8 mouse cellular contexts compared by ENCODE assay signal in the genomic region with DNA sequence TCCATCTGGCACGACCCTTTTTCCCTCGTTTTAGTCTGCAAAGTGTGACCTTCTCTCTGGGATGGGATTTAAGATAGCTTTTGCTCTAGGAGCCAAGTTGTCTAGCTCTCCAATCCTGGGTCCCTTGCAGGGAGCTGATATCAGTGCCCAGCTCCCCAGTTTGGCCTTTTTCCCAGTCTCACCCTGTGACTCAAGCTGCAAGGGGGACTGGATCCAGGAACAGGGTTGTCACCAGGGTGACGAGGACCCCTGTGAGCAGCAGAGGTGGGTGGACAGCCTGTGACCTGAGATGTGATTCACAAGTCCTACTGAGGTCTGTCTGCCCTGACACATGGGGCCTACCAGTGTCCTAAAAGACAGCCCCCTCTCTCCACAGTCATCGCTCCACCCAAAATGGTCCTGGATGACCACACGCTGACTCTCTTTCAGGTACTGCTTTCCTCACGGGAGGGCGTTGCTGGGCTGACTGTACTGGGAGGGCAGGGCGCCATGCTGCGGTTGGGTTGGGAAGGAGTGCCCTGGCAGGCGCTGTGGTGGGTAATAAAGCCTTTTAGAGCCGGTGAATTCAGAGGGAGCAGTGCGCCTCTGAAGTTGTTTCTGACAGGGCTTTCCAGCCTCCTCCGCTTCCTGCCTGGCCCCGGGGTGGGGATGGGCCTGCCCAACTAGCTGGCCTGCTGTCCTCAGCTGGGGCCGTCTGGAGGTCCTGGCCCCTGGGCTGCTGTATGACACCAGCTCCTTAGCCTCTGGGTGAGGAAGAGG. TPM values are rescaled to one million over a fixed set of nuclear protein-coding genes. Genes with fewer than 3 reads are reported as not detected.
A peak's percentile ranks its signal among the peaks of the same experiment; 100 is the strongest.
DNase-seq lines count a peak whose midpoint lies in the region; ATAC-seq and TF ChIP-seq lines count a peak whose summit lies in the region.

No protein-coding gene starts in this region.

- ATAC-seq in heart, embryonic 16.5 days (replicated peaks; ENCODE audit: extremely low read depth, insufficient read depth, low FRiP score): peak; percentile 59
- ATAC-seq in embryonic facial prominence, embryonic 13.5 days (ENCODE audit: insufficient number of reproducible peaks, insufficient read depth, low FRiP score, low TSS enrichment, low read depth): no peak
- ATAC-seq in megakaryocyte progenitor cell, adult 5-6 weeks (replicated peaks; ENCODE audit: poor library complexity): no peak

- 0 out of 2 replicates have a peak overlapping the region, but pooled peaks have one; percentile 51 for H3K9ac ChIP-seq in heart, embryonic 16.5 days (ENCODE audit: low read length)
- no peak overlapping the region for H3K9ac ChIP-seq in heart, adult 2 months (ENCODE audit: low read depth, low read length)
- no peak overlapping the region for H3K9ac ChIP-seq in ES-E14 (ENCODE audit: insufficient read depth, low read depth, low read length, poor library complexity, severe bottlenecking)
- peak overlapping the region; percentile 64 for H3K9ac ChIP-seq in embryonic facial prominence, embryonic 13.5 days

- peak overlapping the region; percentile 0; the same call in 1 of the 2 replicates for H3K4me2 ChIP-seq in heart, embryonic 16.5 days (ENCODE audit: low read depth, low read length)
- H3K4me2 ChIP-seq in embryonic facial prominence, embryonic 13.5 days: no peak overlapping the region

- no peak for TF ChIP-seq EP300 in heart, adult 2 months (IDR thresholded peaks at IDR 0.05; ENCODE audit: insufficient read depth, low read depth, low read length)

- no peak for TF ChIP-seq POLR2A in heart, adult 2 months (IDR thresholded peaks at IDR 0.05; ENCODE audit: insufficient read depth, low read depth, low read length)

- no peak overlapping the region for H3K4me3 ChIP-seq in heart, embryonic 16.5 days (ENCODE audit: low read length)
- no peak overlapping the region for H3K4me3 ChIP-seq in heart, adult 2 months
- no peak overlapping the region for H3K4me3 ChIP-seq in ES-E14 (ENCODE audit: insufficient read depth in 1 of 2, low read depth in 1 of 2, low read length in 2 of 2, poor library complexity in 1 of 2, severe bottlenecking in 1 of 2)
- H3K4me3 ChIP-seq in embryonic facial prominence, embryonic 13.5 days: no peak overlapping the region
- peak overlapping the region; percentile 7; the same call in 1 of the 2 replicates for H3K4me3 ChIP-seq in midbrain, embryonic 10.5 days

- H3K79me2 ChIP-seq in heart, adult 2 months (replicated peaks; ENCODE audit: control insufficient read depth, insufficient read depth, low read length): no peaks in the 10 kb centered on the region

- no peak for TF ChIP-seq CTCF in heart, adult 2 months (IDR thresholded peaks at IDR 0.05)

- in situ Hi-C loops in ES-E14 (cut with MboI; ENCODE audit: low sequenced_read_pairs in 2 of 2, unreplicated experiment in 2 of 2): no loop called here

- H3K27ac ChIP-seq in heart, embryonic 16.5 days (ENCODE audit: low read length): peak overlapping the region; percentile 50
- no peak overlapping the region for H3K27ac ChIP-seq in heart, adult 2 months
- peak overlapping the region; percentile 52 for H3K27ac ChIP-seq in ES-E14 (ENCODE audit: insufficient read depth, low read depth, low read length, poor library complexity, severe bottlenecking)
- H3K27ac ChIP-seq in embryonic facial prominence, embryonic 13.5 days: peak overlapping the region; percentile 86
- H3K27ac ChIP-seq in midbrain, embryonic 10.5 days (replicated peaks): peak overlapping the region; percentile 82; the same call in 1 of the 2 replicates

- H3K36me3 ChIP-seq in heart, embryonic 16.5 days (ENCODE audit: control insufficient read depth, insufficient read depth): 0 out of 2 replicates have a peak, but pooled peaks cover 5% of the 10 kb centered on the region
- H3K36me3 ChIP-seq in heart, adult 2 months (ENCODE audit: control insufficient read depth, insufficient read depth, low read length): no peaks in the 10 kb centered on the region
- peaks cover 45% of the 10 kb centered on the region for H3K36me3 ChIP-seq in ES-E14 (ENCODE audit: control insufficient read depth, insufficient read depth, low read length, poor library complexity, severe bottlenecking)
- H3K36me3 ChIP-seq in embryonic facial prominence, embryonic 13.5 days: peaks cover 43% of the 10 kb centered on the region
- peaks cover 59% of the 10 kb centered on the region for H3K36me3 ChIP-seq in midbrain, embryonic 10.5 days

- no peak for DNase-seq in heart, adult 2 months
- DNase-seq in ES-E14 (ENCODE audit: low read depth, low spot score): no peak
- DNase-seq in midbrain, embryonic 10.5 days (ENCODE audit: low spot score): no peak
- DNase-seq in layer of hippocampus, postnatal 36 days: no peak
- DNase-seq in left cerebral cortex, adult 18-20 months (ENCODE audit: low spot score in 2 of 2): no peak

- intact Hi-C loops in heart, adult 2 months (cut with DNase I): no loop called here

- peaks cover 34% of the 10 kb centered on the region for H3K4me1 ChIP-seq in heart, embryonic 16.5 days (ENCODE audit: control insufficient read depth, insufficient read depth, low read length)
- no peaks in the 10 kb centered on the region for H3K4me1 ChIP-seq in heart, adult 2 months (ENCODE audit: control insufficient read depth, insufficient read depth, low read length)
- peaks cover 10 to 47% of the 10 kb centered on the region in 2 experiments; a peak in 3 of 4 replicates for H3K4me1 ChIP-seq in ES-E14 (ENCODE audit: control insufficient read depth in 2 of 2, insufficient read depth in 2 of 2, low read length in 2 of 2, poor library complexity in 1 of 2)
- peaks cover 59% of the 10 kb centered on the region for H3K4me1 ChIP-seq in embryonic facial prominence, embryonic 13.5 days
- peaks cover 60% of the 10 kb centered on the region for H3K4me1 ChIP-seq in midbrain, embryonic 10.5 days

- H3K9me3 ChIP-seq in heart, embryonic 16.5 days (replicated peaks; ENCODE audit: control insufficient read depth, low read length): no peaks in the 10 kb centered on the region
- H3K9me3 ChIP-seq in ES-E14 (ENCODE audit: control insufficient read depth, insufficient read depth, low read depth, low read length): no peaks in the 10 kb centered on the region
- H3K9me3 ChIP-seq in embryonic facial prominence, embryonic 13.5 days: no peaks in the 10 kb centered on the region
- no peaks in the 10 kb centered on the region for H3K9me3 ChIP-seq in midbrain, embryonic 10.5 days (replicated peaks)

- 48% methylated on average over 15 of the region's 15 CpGs for WGBS in heart, embryonic 16.5 days
- 62% methylated on average over 15 of the region's 15 CpGs for WGBS in heart, adult 2 months
- WGBS in embryonic facial prominence, embryonic 13.5 days: 30% methylated on average over 15 of the region's 15 CpGs
- WGBS in midbrain, embryonic 10.5 days: 42% methylated on average over 15 of the region's 15 CpGs

- H3K27me3 ChIP-seq in heart, embryonic 16.5 days (ENCODE audit: control insufficient read depth, insufficient read depth, low read length): no peaks in the 10 kb centered on the region
- H3K27me3 ChIP-seq in heart, adult 2 months (ENCODE audit: control insufficient read depth, insufficient read depth, low read length): no peaks in the 10 kb centered on the region
- no peaks in the 10 kb centered on the region for H3K27me3 ChIP-seq in embryonic facial prominence, embryonic 13.5 days
- H3K27me3 ChIP-seq in midbrain, embryonic 10.5 days (ENCODE audit: low read depth, poor library complexity, severe bottlenecking): 0 out of 2 replicates have a peak, but pooled peaks cover 5% of the 10 kb centered on the region

RNA-seq across cellular contexts. Expression of a gene that starts 9.7 kb away (rescaled TPM):
- polyA plus RNA-seq in heart, embryonic 16.5 days (2015; fragmentation: Nextera tagmentation; extraction: Ambion mirVana): 107 and 112 TPM in 2 replicates
- 10 to 100 TPM; 26.4 to 34.2 TPM for total RNA-seq in heart, adult 2 months (2021)
- polyA plus RNA-seq in heart, adult 2 months (2012; rRNA removed): 51.4 and 53.0 TPM in 2 replicates
- total RNA-seq in ES-E14 (2012; rRNA removed): 53.9 TPM in 2 replicates
- polyA plus RNA-seq in embryonic facial prominence, embryonic 13.5 days (2015; fragmentation: Nextera tagmentation; extraction: Ambion mirVana): 132 and 154 TPM in 2 replicates
- polyA plus RNA-seq in midbrain, embryonic 10.5 days (2016; fragmentation: Nextera tagmentation; extraction: Ambion mirVana): 132 and 133 TPM in 2 replicates
- 10 to 100 TPM; 15.5 to 15.7 TPM for total RNA-seq in layer of hippocampus, postnatal 36 days (2021)
- 116 and 136 TPM in 2 replicates for total RNA-seq in megakaryocyte progenitor cell, adult 5-6 weeks (2015)
- 100 and 106 TPM in 2 replicates for total RNA-seq in megakaryocyte progenitor cell, adult 5-6 weeks (2017)
- 10 to 100 TPM; 19.7 to 20.8 TPM for total RNA-seq in left cerebral cortex, adult 18-20 months (2021)

RNA-seq across cellular contexts. Expression of a gene that starts 9.8 kb away (rescaled TPM):
- polyA plus RNA-seq in heart, embryonic 16.5 days (2015; fragmentation: Nextera tagmentation; extraction: Ambion mirVana): 34.1 and 34.8 TPM in 2 replicates
- 1 to 10 TPM; 4.2 to 4.5 TPM for total RNA-seq in heart, adult 2 months (2021)
- 12.5 and 12.7 TPM in 2 replicates for polyA plus RNA-seq in heart, adult 2 months (2012; rRNA removed)
- total RNA-seq in ES-E14 (2012; rRNA removed): 30.3 and 65.0 TPM in 2 replicates
- polyA plus RNA-seq in embryonic facial prominence, embryonic 13.5 days (2015; fragmentation: Nextera tagmentation; extraction: Ambion mirVana): 71.0 and 77.8 TPM in 2 replicates
- polyA plus RNA-seq in midbrain, embryonic 10.5 days (2016; fragmentation: Nextera tagmentation; extraction: Ambion mirVana): 57.0 and 57.7 TPM in 2 replicates
- 10 to 100 TPM; 56.6 to 69.3 TPM for total RNA-seq in layer of hippocampus, postnatal 36 days (2021)
- 10.6 and 11.0 TPM in 2 replicates for total RNA-seq in megakaryocyte progenitor cell, adult 5-6 weeks (2015)
- 37.6 and 42.3 TPM in 2 replicates for total RNA-seq in megakaryocyte progenitor cell, adult 5-6 weeks (2017)
- total RNA-seq in left cerebral cortex, adult 18-20 months (2021): 10 to 100 TPM; 53.0 to 56.2 TPM

RNA-seq across cellular contexts. Expression of a gene that starts 17.4 kb away (rescaled TPM):
- polyA plus RNA-seq in heart, embryonic 16.5 days (2015; fragmentation: Nextera tagmentation; extraction: Ambion mirVana): 8.7 and 10.6 TPM in 2 replicates
- under 1 TPM; 0.70 to 0.99 TPM for total RNA-seq in heart, adult 2 months (2021)
- 3.3 and 4.6 TPM in 2 replicates for polyA plus RNA-seq in heart, adult 2 months (2012; rRNA removed)
- 20.1 and 34.3 TPM in 2 replicates for total RNA-seq in ES-E14 (2012; rRNA removed)
- polyA plus RNA-seq in embryonic facial prominence, embryonic 13.5 days (2015; fragmentation: Nextera tagmentation; extraction: Ambion mirVana): 66.0 and 72.6 TPM in 2 replicates
- polyA plus RNA-seq in midbrain, embryonic 10.5 days (2016; fragmentation: Nextera tagmentation; extraction: Ambion mirVana): 32.4 and 41.9 TPM in 2 replicates
- 10 to 100 TPM; 36.5 to 41.0 TPM for total RNA-seq in layer of hippocampus, postnatal 36 days (2021)
- 0.44 and 0.76 TPM in 2 replicates for total RNA-seq in megakaryocyte progenitor cell, adult 5-6 weeks (2015)
- 0.25 TPM in 1 of 2 replicates, not detected in the other for total RNA-seq in megakaryocyte progenitor cell, adult 5-6 weeks (2017)
- total RNA-seq in left cerebral cortex, adult 18-20 months (2021): 10 to 100 TPM; 28.9 to 38.6 TPM

RNA-seq across cellular contexts. Expression of a gene that starts 23.2 kb away (rescaled TPM):
- 15.3 and 17.1 TPM in 2 replicates for polyA plus RNA-seq in heart, embryonic 16.5 days (2015; fragmentation: Nextera tagmentation; extraction: Ambion mirVana)
- 10 to 100 TPM; 12.1 to 12.9 TPM for total RNA-seq in heart, adult 2 months (2021)
- 32.0 and 35.5 TPM in 2 replicates for polyA plus RNA-seq in heart, adult 2 months (2012; rRNA removed)
- total RNA-seq in ES-E14 (2012; rRNA removed): 43.6 and 66.6 TPM in 2 replicates
- polyA plus RNA-seq in embryonic facial prominence, embryonic 13.5 days (2015; fragmentation: Nextera tagmentation; extraction: Ambion mirVana): 17.9 and 18.3 TPM in 2 replicates
- 13.0 and 13.7 TPM in 2 replicates for polyA plus RNA-seq in midbrain, embryonic 10.5 days (2016; fragmentation: Nextera tagmentation; extraction: Ambion mirVana)
- 10 to 100 TPM in 1 of 2 experiments, 1 to 10 TPM in 1; 8.1 to 10.8 TPM for total RNA-seq in layer of hippocampus, postnatal 36 days (2021)
- total RNA-seq in megakaryocyte progenitor cell, adult 5-6 weeks (2015): 16.3 and 18.7 TPM in 2 replicates
- 16.5 and 17.1 TPM in 2 replicates for total RNA-seq in megakaryocyte progenitor cell, adult 5-6 weeks (2017)
- 10 to 100 TPM in 1 of 2 experiments, 1 to 10 TPM in 1; 8.5 to 11.9 TPM for total RNA-seq in left cerebral cortex, adult 18-20 months (2021)

RNA-seq across cellular contexts. Expression of a gene that starts 28.0 kb away (rescaled TPM):
- polyA plus RNA-seq in heart, embryonic 16.5 days (2015; fragmentation: Nextera tagmentation; extraction: Ambion mirVana): 54.8 and 59.4 TPM in 2 replicates
- 10 to 100 TPM; 17.7 to 19.4 TPM for total RNA-seq in heart, adult 2 months (2021)
- polyA plus RNA-seq in heart, adult 2 months (2012; rRNA removed): 42.3 and 379 TPM in 2 replicates
- not detected in 2 replicates for total RNA-seq in ES-E14 (2012; rRNA removed)
- 27.1 and 32.3 TPM in 2 replicates for polyA plus RNA-seq in embryonic facial prominence, embryonic 13.5 days (2015; fragmentation: Nextera tagmentation; extraction: Ambion mirVana)
- polyA plus RNA-seq in midbrain, embryonic 10.5 days (2016; fragmentation: Nextera tagmentation; extraction: Ambion mirVana): 0.59 and 1.3 TPM in 2 replicates
- 1 to 10 TPM; 1.7 to 2.3 TPM for total RNA-seq in layer of hippocampus, postnatal 36 days (2021)
- total RNA-seq in megakaryocyte progenitor cell, adult 5-6 weeks (2015): not detected in 2 replicates
- total RNA-seq in megakaryocyte progenitor cell, adult 5-6 weeks (2017): 1.3 TPM in 1 of 2 replicates, not detected in the other
- 1 to 10 TPM; 1.7 to 2.9 TPM for total RNA-seq in left cerebral cortex, adult 18-20 months (2021)

Comparison
In these comparisons a context has a peak if more than half of its experiments do, and no peak if none do; other contexts are left out.
1. H3K9ac ChIP-seq: peak in heart, embryonic 16.5 days (single experiment) and embryonic facial prominence, embryonic 13.5 days (single experiment); none in heart, adult 2 months (single experiment) and ES-E14 (single experiment).
2. RNA of a gene that starts 17.4 kb away (total RNA-seq): 36.5 to 41.0 TPM in layer of hippocampus, postnatal 36 days, 28.9 to 38.6 TPM in left cerebral cortex, adult 18-20 months and 20.1 to 34.3 TPM in ES-E14; 0.70 to 0.99 TPM in heart, adult 2 months and 0.25 to 0.76 TPM in megakaryocyte progenitor cell, adult 5-6 weeks; every median in the first group is over 10 times any median in the second.